Mouse (Mus musculus): ENCODE results near the gene Slc16a7.

GRCm38 (mm10) chr10:125347149-125347548 lies 42.1 kb downstream of the Slc16a7 start:
- no peak for TF ChIP-seq CTCF (IDR thresholded peaks at IDR 0.05; ENCODE audit: borderline replicate concordance, insufficient read depth, low read depth, low read length)
- no peak for TF ChIP-seq POLR2A (IDR thresholded peaks at IDR 0.05; ENCODE audit: borderline replicate concordance, insufficient read depth, low read length)
